Mouse (Mus musculus): ENCODE results near the gene Adamtsl1. TPM values are rescaled to one million over a fixed set of nuclear protein-coding genes. Genes with fewer than 3 reads are reported as not detected.

The Adamtsl1 gene
- polyA plus RNA-seq, 1 experiment from 2014 or later: 4.9 TPM

GRCm38 (mm10) chr4:86416401-86417025 lies 902.5 kb downstream of the Adamtsl1 start:
- WGBS: 85% methylated on average over 15 of the region's 15 CpGs
- no peaks in the 10 kb centered on the region for H3K36me3 ChIP-seq (ENCODE audit: control insufficient read depth, insufficient read depth, low read length)
- H3K4me2 ChIP-seq: no peak overlapping the region
- H3K9ac ChIP-seq (ENCODE audit: low read length): no peak overlapping the region
- no peaks in the 10 kb centered on the region for H3K4me1 ChIP-seq (ENCODE audit: control insufficient read depth, insufficient read depth, low read length)
- no peak overlapping the region for H3K4me3 ChIP-seq (ENCODE audit: low read depth, low read length)
- DNase-seq (ENCODE audit: low spot score, missing footprints): no peak
- no peaks in the 10 kb centered on the region for H3K27me3 ChIP-seq (ENCODE audit: control insufficient read depth, insufficient read depth, low read length)
- H3K27ac ChIP-seq (ENCODE audit: low read depth, low read length): no peak overlapping the region
- ATAC-seq (ENCODE audit: low FRiP score): no peak
- H3K9me3 ChIP-seq (ENCODE audit: control insufficient read depth, low read length): no peaks in the 10 kb centered on the region

- Histone ChIP-seq H3K27me3 (ENCODE audit: control insufficient read depth, insufficient read depth, low read length) (no peaks in the 10 kb centered on the region), H3K9me3 (ENCODE audit: control insufficient read depth, low read length) (no peaks in the 10 kb centered on the region), H3K4me3 (ENCODE audit: low read depth, low read length) (no peak overlapping the region), H3K36me3 (ENCODE audit: control insufficient read depth, insufficient read depth, low read length) (no peaks in the 10 kb centered on the region), H3K4me2 (no peak overlapping the region), H3K27ac (ENCODE audit: low read depth, low read length) (no peak overlapping the region), H3K9ac (ENCODE audit: low read length) (no peak overlapping the region), H3K4me1 (ENCODE audit: control insufficient read depth, insufficient read depth, low read length) (peaks cover 8% of the 10 kb centered on the region; the same call in 1 of the 2 replicates)
- ATAC-seq (ENCODE audit: low FRiP score) (no peak), DNase-seq (ENCODE audit: low spot score, missing footprints) (no peak)
- 80% methylated on average over 6 of the region's 6 CpGs for WGBS
Observed at GRCm38 (mm10) chr4:86422586-86422985, 908.6 kb downstream of the Adamtsl1 start.

DNA sequence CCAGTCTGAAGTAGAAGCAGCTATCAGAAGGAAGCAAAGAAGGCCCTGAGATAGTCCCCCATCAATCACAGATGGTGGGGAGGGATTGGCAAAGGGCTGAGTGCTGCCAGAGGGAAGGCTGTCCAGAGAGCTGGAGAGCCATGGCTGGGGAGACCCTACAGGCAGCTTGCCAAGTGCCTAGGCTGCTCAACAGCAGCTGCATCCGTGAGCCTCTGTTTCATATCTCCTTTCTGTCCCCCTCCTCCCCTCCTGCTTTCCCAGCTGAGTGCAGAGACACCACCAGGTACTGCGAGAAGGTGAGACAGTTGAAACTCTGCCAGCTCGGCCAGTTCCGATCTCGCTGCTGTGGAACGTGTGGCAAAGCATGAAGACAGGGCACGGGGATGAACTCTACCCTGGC lies 911.6 kb downstream of the Adamtsl1 start:
- H3K4me1 ChIP-seq (ENCODE audit: control insufficient read depth, insufficient read depth, low read length): peaks cover 8% of the 10 kb centered on the region; the same call in 1 of the 2 replicates
- DNase-seq (ENCODE audit: low spot score, missing footprints) (no peak), ATAC-seq (ENCODE audit: low FRiP score) (no peak)
- no peaks in the 10 kb centered on the region for H3K36me3 ChIP-seq (ENCODE audit: control insufficient read depth, insufficient read depth, low read length)
- 93% methylated on average over 7 of the region's 7 CpGs for WGBS
- H3K4me3 ChIP-seq (ENCODE audit: low read depth, low read length): no peak overlapping the region
- H3K4me2 ChIP-seq: no peak overlapping the region
- no peaks in the 10 kb centered on the region for H3K27me3 ChIP-seq (ENCODE audit: control insufficient read depth, insufficient read depth, low read length)
- H3K27ac ChIP-seq (ENCODE audit: low read depth, low read length): no peak overlapping the region
- H3K9me3 ChIP-seq (ENCODE audit: control insufficient read depth, low read length): no peaks in the 10 kb centered on the region
- H3K9ac ChIP-seq (ENCODE audit: low read length): no peak overlapping the region

DNA sequence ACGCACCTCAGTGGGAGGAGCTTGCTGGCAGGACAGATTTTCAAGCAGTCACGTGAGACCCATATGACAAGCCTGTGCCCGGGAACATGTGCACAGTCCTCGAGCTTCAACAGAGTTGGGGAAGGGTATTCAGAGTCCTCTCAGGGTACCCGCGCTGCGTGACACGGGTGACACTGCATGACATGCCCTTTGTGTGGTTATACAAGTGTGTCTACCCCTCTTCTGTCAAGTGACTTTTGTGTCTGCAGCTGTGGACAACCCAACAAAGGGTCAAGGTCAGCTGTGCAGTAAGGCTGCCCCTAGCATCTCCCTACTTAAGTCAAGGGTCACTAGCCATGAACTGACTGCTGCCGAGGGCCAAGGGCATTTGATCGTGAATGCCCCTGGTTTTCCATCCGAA lies 912.6 kb downstream of the Adamtsl1 start:
- ATAC-seq (ENCODE audit: low FRiP score): peak; percentile 42; the same call in 1 of the 2 replicates
- H3K4me2 ChIP-seq: no peak overlapping the region
- H3K9me3 ChIP-seq (ENCODE audit: control insufficient read depth, low read length): no peaks in the 10 kb centered on the region
- peaks cover 8% of the 10 kb centered on the region; the same call in 1 of the 2 replicates for H3K4me1 ChIP-seq (ENCODE audit: control insufficient read depth, insufficient read depth, low read length)
- H3K27ac ChIP-seq (ENCODE audit: low read depth, low read length): no peak overlapping the region
- H3K36me3 ChIP-seq (ENCODE audit: control insufficient read depth, insufficient read depth, low read length): no peaks in the 10 kb centered on the region
- no peak for DNase-seq (ENCODE audit: low spot score, missing footprints)
- no peak overlapping the region for H3K4me3 ChIP-seq (ENCODE audit: low read depth, low read length)
- WGBS: 61% methylated on average over 11 of the region's 11 CpGs
- no peak overlapping the region for H3K9ac ChIP-seq (ENCODE audit: low read length)
- H3K27me3 ChIP-seq (ENCODE audit: control insufficient read depth, insufficient read depth, low read length): no peaks in the 10 kb centered on the region

- DNase-seq (ENCODE audit: low spot score, missing footprints) (no peak), ATAC-seq (ENCODE audit: low FRiP score) (no peak)
Observed at GRCm38 (mm10) chr4:86427312-86427711, 913.3 kb downstream of the Adamtsl1 start.

GRCm38 (mm10) chr4:86428091-86428745 lies 914.2 kb downstream of the Adamtsl1 start:
- Histone ChIP-seq H3K27ac (ENCODE audit: low read depth, low read length) (no peak overlapping the region), H3K27me3 (ENCODE audit: control insufficient read depth, insufficient read depth, low read length) (no peaks in the 10 kb centered on the region), H3K9ac (ENCODE audit: low read length) (no peak overlapping the region), H3K9me3 (ENCODE audit: control insufficient read depth, low read length) (no peaks in the 10 kb centered on the region), H3K36me3 (ENCODE audit: control insufficient read depth, insufficient read depth, low read length) (no peaks in the 10 kb centered on the region), H3K4me2 (no peak overlapping the region), H3K4me3 (ENCODE audit: low read depth, low read length) (no peak overlapping the region), H3K4me1 (ENCODE audit: control insufficient read depth, insufficient read depth, low read length) (peaks cover 8% of the 10 kb centered on the region; the same call in 1 of the 2 replicates)
- 91% methylated on average over 6 of the region's 6 CpGs for WGBS
- DNase-seq (ENCODE audit: low spot score, missing footprints): no peak
- no peak for ATAC-seq (ENCODE audit: low FRiP score)

More at GRCm38 (mm10) chr4:86427312-86427711, 913.3 kb downstream of the Adamtsl1 start:
- Histone ChIP-seq H3K27me3 (ENCODE audit: control insufficient read depth, insufficient read depth, low read length) (no peaks in the 10 kb centered on the region), H3K27ac (ENCODE audit: low read depth, low read length) (no peak overlapping the region), H3K9me3 (ENCODE audit: control insufficient read depth, low read length) (no peaks in the 10 kb centered on the region), H3K4me1 (ENCODE audit: control insufficient read depth, insufficient read depth, low read length) (peaks cover 8% of the 10 kb centered on the region; the same call in 1 of the 2 replicates), H3K4me3 (ENCODE audit: low read depth, low read length) (no peak overlapping the region), H3K36me3 (ENCODE audit: control insufficient read depth, insufficient read depth, low read length) (no peaks in the 10 kb centered on the region), H3K4me2 (no peak overlapping the region), H3K9ac (ENCODE audit: low read length) (no peak overlapping the region)
- WGBS: 83% methylated on average over 5 of the region's 5 CpGs

DNA sequence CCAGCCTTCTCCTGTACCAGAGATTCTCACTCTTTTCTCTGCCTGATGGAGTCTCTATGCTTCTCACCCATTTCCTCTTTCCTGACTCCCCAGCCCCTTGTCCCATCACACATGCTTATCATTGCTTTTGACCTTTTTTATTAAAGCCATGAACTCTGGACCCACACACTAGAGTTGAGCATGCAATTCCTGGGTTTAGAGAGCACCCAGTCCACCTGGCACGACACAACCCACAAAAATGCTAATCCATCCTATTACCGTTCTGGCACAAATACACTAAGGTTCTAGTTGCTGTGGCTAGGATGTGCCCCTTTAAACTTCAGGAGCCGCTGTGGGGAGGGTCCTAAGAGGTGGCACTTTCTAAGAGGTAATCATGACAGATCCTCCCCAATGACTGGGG lies 921.7 kb downstream of the Adamtsl1 start:
- Histone ChIP-seq H3K4me3 (ENCODE audit: low read depth, low read length) (no peak overlapping the region), H3K27me3 (ENCODE audit: control insufficient read depth, insufficient read depth, low read length) (no peaks in the 10 kb centered on the region), H3K9ac (ENCODE audit: low read length) (no peak overlapping the region), H3K36me3 (ENCODE audit: control insufficient read depth, insufficient read depth, low read length) (no peaks in the 10 kb centered on the region), H3K27ac (ENCODE audit: low read depth, low read length) (no peak overlapping the region), H3K4me1 (ENCODE audit: control insufficient read depth, insufficient read depth, low read length) (no peaks in the 10 kb centered on the region), H3K4me2 (no peak overlapping the region), H3K9me3 (ENCODE audit: control insufficient read depth, low read length) (no peaks in the 10 kb centered on the region)
- ATAC-seq (ENCODE audit: low FRiP score): no peak
- DNase-seq (ENCODE audit: low spot score, missing footprints): no peak
- 91% methylated on average over 3 of the region's 3 CpGs for WGBS

- H3K27ac ChIP-seq (ENCODE audit: low read depth, low read length): no peak overlapping the region
- H3K9ac ChIP-seq (ENCODE audit: low read length): no peak overlapping the region
- H3K4me1 ChIP-seq (ENCODE audit: control insufficient read depth, insufficient read depth, low read length): no peaks in the 10 kb centered on the region
- no peaks in the 10 kb centered on the region for H3K9me3 ChIP-seq (ENCODE audit: control insufficient read depth, low read length)
- DNase-seq (ENCODE audit: low spot score, missing footprints) (no peak), ATAC-seq (ENCODE audit: low FRiP score) (no peak)
- WGBS: 92% methylated on average over 3 of the region's 3 CpGs
- no peak overlapping the region for H3K4me3 ChIP-seq (ENCODE audit: low read depth, low read length)
- no peaks in the 10 kb centered on the region for H3K36me3 ChIP-seq (ENCODE audit: control insufficient read depth, insufficient read depth, low read length)
- no peak overlapping the region for H3K4me2 ChIP-seq
- H3K27me3 ChIP-seq (ENCODE audit: control insufficient read depth, insufficient read depth, low read length): no peaks in the 10 kb centered on the region
Observed at GRCm38 (mm10) chr4:86436336-86436735, 922.4 kb downstream of the Adamtsl1 start.

DNA sequence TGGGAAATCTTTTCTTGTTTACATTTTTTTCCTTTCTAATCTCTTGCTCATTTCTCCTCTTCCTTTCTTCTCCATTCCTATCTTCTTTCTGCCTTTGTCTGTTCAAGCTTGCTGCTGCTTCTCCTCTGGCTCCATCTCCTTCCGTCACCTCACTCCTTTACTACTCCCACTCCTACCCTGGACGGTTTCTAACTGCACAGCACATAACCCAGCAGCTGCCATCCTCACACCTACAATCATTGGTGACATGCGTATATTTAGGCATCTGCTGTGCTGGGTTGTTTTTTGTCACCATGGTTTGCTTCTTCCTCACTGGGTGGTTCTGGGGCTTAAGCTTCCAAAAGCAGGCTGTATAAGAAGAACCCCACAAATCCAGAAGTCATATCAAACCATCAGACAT lies 936.5 kb downstream of the Adamtsl1 start:
- ATAC-seq (ENCODE audit: low FRiP score) (no peak), DNase-seq (ENCODE audit: low spot score, missing footprints) (no peak)
- H3K4me3 ChIP-seq (ENCODE audit: low read depth, low read length): no peak overlapping the region
- H3K36me3 ChIP-seq (ENCODE audit: control insufficient read depth, insufficient read depth, low read length): no peaks in the 10 kb centered on the region
- H3K27ac ChIP-seq (ENCODE audit: low read depth, low read length): no peak overlapping the region
- H3K9ac ChIP-seq (ENCODE audit: low read length): no peak overlapping the region
- no peaks in the 10 kb centered on the region for H3K4me1 ChIP-seq (ENCODE audit: control insufficient read depth, insufficient read depth, low read length)
- no peak overlapping the region for H3K4me2 ChIP-seq
- H3K9me3 ChIP-seq (ENCODE audit: control insufficient read depth, low read length): no peaks in the 10 kb centered on the region
- WGBS: 87% methylated on average over 3 of the region's 3 CpGs
- H3K27me3 ChIP-seq (ENCODE audit: control insufficient read depth, insufficient read depth, low read length): no peaks in the 10 kb centered on the region
